8 mouse cellular contexts compared by ENCODE assay signal in genomic region chr7:18746189-18746860, GRCm38 (mm10). TPM values are rescaled to one million over a fixed set of nuclear protein-coding genes. Genes with fewer than 3 reads are reported as not detected.
A peak's percentile ranks its signal among the peaks of the same experiment; 100 is the strongest.
DNase-seq lines count a peak whose midpoint lies in the region; ATAC-seq and TF ChIP-seq lines count a peak whose summit lies in the region.
"Had no signal": no experiment of that assay in that cellular context is flagged by ENCODE, and none has a peak within 500 bp of the region (broad histone marks: within the 10 kb centered on the region; RNA-seq: fewer than 3 reads in every experiment).

No protein-coding gene starts in this region.

- peak; percentile 68 for TF ChIP-seq EP300 in ES-Bruce4 (IDR thresholded peaks at IDR 0.05; ENCODE audit: insufficient read depth, low read depth, low read length)

- peak; percentile 91 for DNase-seq in R1 (ENCODE audit: low read depth, low spot score)
- DNase-seq in limb, embryonic 10.5 days (ENCODE audit: low spot score), result peak; percentile 41
- DNase-seq in midbrain, postnatal 0 days (ENCODE audit: low spot score), result no peak
- no peak for DNase-seq in cerebellum, adult 11 months

- peak overlapping the region; percentile 81 for H3K4me3 ChIP-seq in ES-Bruce4 (ENCODE audit: low read depth, low read length)
- H3K4me3 ChIP-seq in heart, embryonic 13.5 days, result peak overlapping the region; percentile 44
- H3K4me3 ChIP-seq in limb, embryonic 10.5 days, result peak overlapping the region; percentile 40
- peak overlapping the region; percentile 28 for H3K4me3 ChIP-seq in midbrain, postnatal 0 days (ENCODE audit: low read depth, low read length)

- WGBS in heart, embryonic 13.5 days, result 8% methylated on average over 20 of the region's 20 CpGs
- WGBS in limb, embryonic 10.5 days, result 10% methylated on average over 20 of the region's 20 CpGs
- WGBS in midbrain, postnatal 0 days, result 7% methylated on average over 20 of the region's 20 CpGs

- H3K27me3 ChIP-seq in ES-Bruce4 (ENCODE audit: control insufficient read depth, insufficient read depth, low read length, poor library complexity, severe bottlenecking), result no peaks in the 10 kb centered on the region
- peaks cover 17% of the 10 kb centered on the region for H3K27me3 ChIP-seq in heart, embryonic 13.5 days (replicated peaks)
- H3K27me3 ChIP-seq in limb, embryonic 10.5 days (ENCODE audit: low read depth, poor library complexity, severe bottlenecking), result peaks cover 30% of the 10 kb centered on the region
- peaks cover 5% of the 10 kb centered on the region; the same call in 1 of the 2 replicates for H3K27me3 ChIP-seq in midbrain, postnatal 0 days (ENCODE audit: insufficient read depth, low read length)

- no peaks in the 10 kb centered on the region; the same call in 1 of the 2 replicates for H3K36me3 ChIP-seq in ES-Bruce4 (ENCODE audit: control insufficient read depth, insufficient read depth, low read length, poor library complexity, severe bottlenecking)
- H3K36me3 ChIP-seq in heart, embryonic 13.5 days, result no peaks in the 10 kb centered on the region
- no peaks in the 10 kb centered on the region for H3K36me3 ChIP-seq in limb, embryonic 10.5 days
- H3K36me3 ChIP-seq in midbrain, postnatal 0 days (ENCODE audit: insufficient read depth, low read length), result no peaks in the 10 kb centered on the region

- H3K27ac ChIP-seq in ES-Bruce4 (ENCODE audit: insufficient read depth, low read length), result peak overlapping the region; percentile 81
- no peak overlapping the region for H3K27ac ChIP-seq in heart, embryonic 13.5 days (replicated peaks)
- H3K27ac ChIP-seq in limb, embryonic 10.5 days, result no peak overlapping the region
- H3K27ac ChIP-seq in midbrain, postnatal 0 days (ENCODE audit: low read depth, low read length), result peak overlapping the region; percentile 12; the same call in 1 of the 2 replicates

- TF ChIP-seq POLR2A in ES-Bruce4 (IDR thresholded peaks at IDR 0.05; ENCODE audit: insufficient read depth, low read length), result no peak

- peak overlapping the region; percentile 28 for H3K9ac ChIP-seq in ES-Bruce4 (ENCODE audit: low read depth, poor library complexity, severe bottlenecking)
- H3K9ac ChIP-seq in heart, embryonic 13.5 days, result peak overlapping the region; percentile 72
- peak overlapping the region; percentile 59 for H3K9ac ChIP-seq in midbrain, postnatal 0 days (replicated peaks; ENCODE audit: low read length, poor library complexity, severe bottlenecking)

- H3K9me3 ChIP-seq in ES-Bruce4 (replicated peaks; ENCODE audit: control insufficient read depth, insufficient read depth, low read length, poor library complexity, severe bottlenecking), result peaks cover 4% of the 10 kb centered on the region
- H3K9me3 ChIP-seq in heart, embryonic 13.5 days, result no peaks in the 10 kb centered on the region
- H3K9me3 ChIP-seq in limb, embryonic 10.5 days (replicated peaks), result no peaks in the 10 kb centered on the region
- H3K9me3 ChIP-seq in midbrain, postnatal 0 days (ENCODE audit: low read length), result no peaks in the 10 kb centered on the region

- ATAC-seq in heart, embryonic 13.5 days (ENCODE audit: extremely low read depth, insufficient number of reproducible peaks, low FRiP score, low TSS enrichment), result no peak
- ATAC-seq in midbrain, postnatal 0 days (ENCODE audit: low FRiP score), result no peak
- no peak for ATAC-seq in activated CD4-positive, CD25-positive, alpha-beta regulatory T cell, adult 4 months

- no peak for TF ChIP-seq CTCF in ES-Bruce4 (IDR thresholded peaks at IDR 0.05; ENCODE audit: low read depth, low read length)
- no peak for TF ChIP-seq CTCF in midbrain, postnatal 0 days (IDR thresholded peaks at IDR 0.05)

- H3K4me1 ChIP-seq in ES-Bruce4 (ENCODE audit: control insufficient read depth, insufficient read depth, low read length), result peaks cover 2% of the 10 kb centered on the region
- H3K4me1 ChIP-seq in heart, embryonic 13.5 days, result no peaks in the 10 kb centered on the region
- H3K4me1 ChIP-seq in limb, embryonic 10.5 days, result peaks cover 5% of the 10 kb centered on the region
- no peaks in the 10 kb centered on the region for H3K4me1 ChIP-seq in midbrain, postnatal 0 days (ENCODE audit: insufficient read depth, low read length)

- peak overlapping the region; percentile 66 for H3K4me2 ChIP-seq in heart, embryonic 13.5 days
- H3K4me2 ChIP-seq in midbrain, postnatal 0 days (ENCODE audit: low read depth, low read length, poor library complexity, severe bottlenecking), result peak overlapping the region; percentile 51

RNA-seq across cellular contexts. Expression of gene Psg22, which starts 28.4 kb away (rescaled TPM):
- polyA plus RNA-seq in ES-Bruce4 (2011; ENCODE audit: insufficient read depth, insufficient read length, low read depth, missing spikeins), result not detected in 2 replicates
- 0.10 TPM in 1 of 2 replicates, not detected in the other for polyA plus RNA-seq in heart, embryonic 13.5 days (2015; fragmentation: Nextera tagmentation; extraction: Ambion mirVana)
- not detected in 2 replicates for polyA plus RNA-seq in limb, embryonic 10.5 days (2016; fragmentation: Nextera tagmentation; extraction: Ambion mirVana)
- total RNA-seq in midbrain, postnatal 0 days (2014; rRNA removed), result not detected in 2 replicates
- not detected in 2 replicates for polyA plus RNA-seq in midbrain, postnatal 0 days (2015; fragmentation: Nextera tagmentation; extraction: Ambion mirVana)
- not detected for polyA plus RNA-seq in activated CD4-positive, CD25-positive, alpha-beta regulatory T cell, adult 4 months (2017; shearing (Covaris generic))
- total RNA-seq: neutrophil, adult 5-6 weeks had no signal

RNA-seq across cellular contexts. Expression of gene Psg19, which starts 52.0 kb away (rescaled TPM):
- 1.1 TPM in 2 replicates for polyA plus RNA-seq in ES-Bruce4 (2011; ENCODE audit: insufficient read depth, insufficient read length, low read depth, missing spikeins)
- polyA plus RNA-seq in heart, embryonic 13.5 days (2015; fragmentation: Nextera tagmentation; extraction: Ambion mirVana), result not detected in 2 replicates
- not detected in 2 replicates for polyA plus RNA-seq in limb, embryonic 10.5 days (2016; fragmentation: Nextera tagmentation; extraction: Ambion mirVana)
- total RNA-seq in midbrain, postnatal 0 days (2014; rRNA removed), result not detected in 2 replicates
- polyA plus RNA-seq in midbrain, postnatal 0 days (2015; fragmentation: Nextera tagmentation; extraction: Ambion mirVana), result not detected in 2 replicates
- polyA plus RNA-seq in activated CD4-positive, CD25-positive, alpha-beta regulatory T cell, adult 4 months (2017; shearing (Covaris generic)), result not detected
- total RNA-seq: neutrophil, adult 5-6 weeks had no signal

Comparison
In these comparisons a context has a peak if more than half of its experiments do, and no peak if none do; other contexts are left out.
1. H3K27ac ChIP-seq: peak in ES-Bruce4 (single experiment) and midbrain, postnatal 0 days (single experiment); none in heart, embryonic 13.5 days (single experiment) and limb, embryonic 10.5 days (single experiment).
2. H3K4me3 ChIP-seq: peak in every context shown above with its lines; median percentile 81 in ES-Bruce4; 44 in heart, embryonic 13.5 days; 40 in limb, embryonic 10.5 days; 28 in midbrain, postnatal 0 days.
3. DNase-seq: peak in R1 (single experiment) and limb, embryonic 10.5 days (single experiment); none in midbrain, postnatal 0 days (single experiment) and cerebellum, adult 11 months (single experiment).
4. Peak in every context shown above with its lines, with median percentiles within 50 percentile points of each other: H3K9ac ChIP-seq.